Mouse (Mus musculus) neural tube, embryonic 13.5 days (tissue): ENCODE results near the gene Eid1. TPM values are rescaled to one million over a fixed set of nuclear protein-coding genes. Genes with fewer than 3 reads are reported as not detected.

ENCODE experiments used
- ATAC-seq: fragments of 200-750 bp; cut with Nextera tagmentation; 2 replicates; pipeline ENCODE4 v1.8.0; 2017; ENCODE audit warnings: low read depth, mild to moderate bottlenecking, moderate TSS enrichment, moderate library complexity
- H3K27ac ChIP-seq: fragments of 300-500 bp; sonication (generic); replicated peaks from 2 replicates; pipeline ENCODE4 v1.5.1; 2015; ENCODE audit warnings: moderate library complexity, mild to moderate bottlenecking, inconsistent platforms
- H3K27me3 ChIP-seq: fragments of 300-500 bp; sonication (generic); 2 replicates; pipeline ENCODE4 v1.6.1; 2015; ENCODE audit warnings: mild to moderate bottlenecking, inconsistent platforms
- H3K36me3 ChIP-seq: fragments of 300-500 bp; sonication (generic); 2 replicates; pipeline ENCODE4 v1.6.1; 2015; ENCODE audit warnings: mild to moderate bottlenecking, inconsistent platforms
- H3K4me1 ChIP-seq: fragments of 300-500 bp; sonication (generic); replicated peaks from 2 replicates; pipeline ENCODE4 v1.6.1; 2015; ENCODE audit warnings: inconsistent platforms
- H3K4me2 ChIP-seq: fragments of 300-500 bp; sonication (generic); 2 replicates; pipeline ENCODE4 v1.6.1; 2015; ENCODE audit warnings: inconsistent platforms, mild to moderate bottlenecking, moderate library complexity
- H3K4me3 ChIP-seq: fragments of 300-500 bp; sonication (generic); 2 replicates; pipeline ENCODE4 v1.5.1; 2015; ENCODE audit warnings: mild to moderate bottlenecking, inconsistent platforms
- H3K9ac ChIP-seq: fragments of 300-500 bp; sonication (generic); 2 replicates; pipeline ENCODE4 v1.6.1; 2015; ENCODE audit warnings: moderate library complexity, mild to moderate bottlenecking, inconsistent platforms
- H3K9me3 ChIP-seq: fragments of 300-500 bp; sonication (generic); 2 replicates; pipeline ENCODE4 v1.6.1; 2016; ENCODE audit warnings: inconsistent platforms
- WGBS: fragments of 180-500 bp; shearing (Covaris S2); methylation state at CpG from one replicate; pipeline ENCODE4 v1.1.7; 2015; 5-methylcytosine and 5-hydroxymethylcytosine counted together
- polyA plus RNA-seq: library from polyadenylated mRNA; unstranded; fragments of >200 nt; fragmentation: Nextera tagmentation; extraction: Ambion mirVana; gene quantifications from 2 replicates; pipeline ENCODE4 v1.2.1, GENCODE M21; 2015

Eid1 gene
- polyA plus RNA-seq, 1 experiment from 2014 or later = 411 TPM

DNA sequence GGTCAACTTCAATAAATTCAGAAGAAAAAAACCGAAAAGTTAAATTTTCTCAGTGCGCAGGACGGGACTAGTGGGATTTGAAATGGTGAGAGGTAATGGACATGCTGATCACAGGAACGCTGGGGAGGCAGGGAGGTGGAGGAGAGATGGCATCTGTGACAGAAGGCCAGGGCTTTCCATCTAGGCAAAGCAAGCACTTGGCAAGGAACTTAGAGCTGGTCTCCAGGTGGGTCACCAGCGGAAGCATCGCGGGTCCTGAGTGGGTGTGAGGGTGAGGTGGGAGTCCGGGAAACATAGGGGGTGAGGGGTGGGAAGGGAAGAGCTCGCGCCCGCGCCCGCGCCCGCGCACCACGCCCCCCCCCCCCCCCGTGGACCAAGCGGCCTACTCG is 333 bp upstream of the Eid1 start:
- peaks cover 14% of the 10 kb centered on the region for H3K4me1 ChIP-seq
- peak overlapping the region; percentile 65 for H3K4me3 ChIP-seq
- WGBS = 14% methylated on average over 18 of the region's 20 CpGs
- peak overlapping the region; percentile 98 for H3K27ac ChIP-seq
- no peak for ATAC-seq
- no peaks in the 10 kb centered on the region for H3K27me3 ChIP-seq
- H3K36me3 ChIP-seq = no peaks in the 10 kb centered on the region
- H3K9ac ChIP-seq = peak overlapping the region; percentile 87
- peak overlapping the region; percentile 69 for H3K4me2 ChIP-seq
- H3K9me3 ChIP-seq = no peaks in the 10 kb centered on the region

DNA sequence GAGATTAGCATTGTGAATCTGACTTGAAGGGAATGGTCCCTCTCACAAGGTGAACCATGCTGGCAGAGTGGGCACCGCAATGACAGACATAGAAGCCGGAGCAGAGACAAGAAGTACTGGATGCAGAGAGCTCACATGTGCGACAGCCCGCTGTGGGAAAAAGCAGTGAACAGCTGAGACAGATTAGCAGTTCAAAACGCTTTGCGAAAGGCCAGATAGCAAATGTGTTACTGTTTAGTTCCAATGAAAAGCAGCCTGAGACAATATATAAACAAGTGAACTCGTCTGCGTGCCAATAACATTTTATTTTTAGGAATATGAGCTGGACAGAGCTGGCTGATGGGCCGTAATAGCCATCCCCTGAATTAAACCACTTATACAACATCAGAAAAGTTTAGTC is 8.9 kb downstream of the Eid1 start:
- H3K4me1 ChIP-seq = peaks cover 8% of the 10 kb centered on the region; the same call in 1 of the 2 replicates
- no peaks in the 10 kb centered on the region for H3K9me3 ChIP-seq
- no peaks in the 10 kb centered on the region for H3K27me3 ChIP-seq
- H3K9ac ChIP-seq = no peak overlapping the region
- no peak overlapping the region for H3K4me3 ChIP-seq
- no peaks in the 10 kb centered on the region for H3K36me3 ChIP-seq
- no peak overlapping the region for H3K4me2 ChIP-seq
- 87% methylated on average over 9 of the region's 9 CpGs for WGBS
- ATAC-seq = no peak
- no peak overlapping the region for H3K27ac ChIP-seq

GRCm38 (mm10) chr2:125683895-125684294 is 11.0 kb downstream of the Eid1 start:
- no peak for ATAC-seq
- no peak overlapping the region for H3K4me2 ChIP-seq
- 87% methylated on average over 7 of the region's 7 CpGs for WGBS
- no peak overlapping the region for H3K9ac ChIP-seq
- H3K27me3 ChIP-seq = no peaks in the 10 kb centered on the region
- no peak overlapping the region for H3K4me3 ChIP-seq
- no peaks in the 10 kb centered on the region for H3K9me3 ChIP-seq
- no peak overlapping the region for H3K27ac ChIP-seq
- H3K36me3 ChIP-seq = no peaks in the 10 kb centered on the region
- H3K4me1 ChIP-seq = peaks cover 8% of the 10 kb centered on the region; the same call in 1 of the 2 replicates

GRCm38 (mm10) chr2:125684559-125685440 is 11.9 kb downstream of the Eid1 start:
- peaks cover 8% of the 10 kb centered on the region; the same call in 1 of the 2 replicates for H3K4me1 ChIP-seq
- H3K27me3 ChIP-seq = no peaks in the 10 kb centered on the region
- no peaks in the 10 kb centered on the region for H3K9me3 ChIP-seq
- H3K4me2 ChIP-seq = no peak overlapping the region
- no peak overlapping the region for H3K9ac ChIP-seq
- H3K27ac ChIP-seq = peak overlapping the region; percentile 66
- ATAC-seq = 0 out of 2 replicates have a peak, but pooled peaks have one; percentile 65
- H3K36me3 ChIP-seq = no peaks in the 10 kb centered on the region
- H3K4me3 ChIP-seq = no peak overlapping the region
- WGBS = 60% methylated on average over 10 of the region's 10 CpGs

DNA sequence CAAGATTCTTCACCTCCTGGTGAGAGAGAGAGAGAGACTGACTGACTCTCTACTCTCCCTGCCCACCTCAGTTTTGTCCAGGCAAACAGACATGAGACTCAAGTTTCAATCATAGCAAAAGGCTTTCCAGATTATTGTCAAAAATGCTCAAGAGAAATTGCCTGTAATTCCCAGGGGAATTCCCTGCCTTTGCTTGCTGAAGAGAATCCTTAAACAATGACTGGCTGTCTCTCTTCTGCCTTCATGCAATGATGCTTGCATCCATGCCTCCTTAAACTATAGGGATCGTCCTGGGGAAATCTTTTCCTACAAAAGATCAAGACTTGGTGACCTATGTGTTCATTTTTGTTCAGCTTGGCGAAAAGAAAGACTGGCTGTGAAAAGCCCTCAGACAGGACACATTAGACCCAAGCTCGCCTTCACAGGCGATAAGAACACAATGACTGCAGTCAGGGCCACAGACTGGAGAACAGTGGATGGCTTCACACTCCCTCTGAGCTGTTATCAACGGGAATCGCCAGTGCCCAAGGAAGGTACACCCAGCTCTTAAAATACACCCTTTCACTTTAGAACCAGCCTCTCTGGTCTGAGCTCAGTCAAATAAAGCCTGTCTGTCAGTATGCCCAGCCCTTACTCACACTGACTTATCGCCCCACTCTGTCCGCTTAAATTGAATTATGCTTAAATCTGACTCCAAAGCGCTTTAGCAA is 12.7 kb downstream of the Eid1 start:
- peak overlapping the region; percentile 66 for H3K27ac ChIP-seq
- H3K9me3 ChIP-seq = no peaks in the 10 kb centered on the region
- H3K36me3 ChIP-seq = no peaks in the 10 kb centered on the region
- no peak overlapping the region for H3K4me2 ChIP-seq
- ATAC-seq = no peak
- WGBS = 58% methylated on average over 9 of the region's 9 CpGs
- H3K9ac ChIP-seq = no peak overlapping the region
- H3K4me1 ChIP-seq = peaks cover 8% of the 10 kb centered on the region; the same call in 1 of the 2 replicates
- H3K27me3 ChIP-seq = no peaks in the 10 kb centered on the region
- no peak overlapping the region for H3K4me3 ChIP-seq

DNA sequence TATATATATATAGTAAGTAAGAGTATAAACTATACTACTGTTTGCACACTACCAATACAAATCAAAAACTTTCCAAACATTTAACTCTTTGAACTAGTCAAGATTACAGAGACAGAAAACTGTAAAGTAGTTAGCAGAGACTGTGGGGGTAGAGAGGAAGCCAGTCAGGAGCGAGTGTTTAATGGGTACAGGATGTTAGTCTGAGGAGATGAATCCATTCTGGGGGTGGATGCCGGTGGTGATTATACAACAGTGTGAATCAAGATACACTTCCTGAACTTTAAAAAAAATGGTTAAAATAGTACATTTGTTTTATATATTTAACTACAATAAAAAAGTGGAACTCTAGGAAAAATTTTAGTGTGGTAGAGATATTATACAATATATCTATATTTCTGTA is 19.1 kb downstream of the Eid1 start:
- H3K4me1 ChIP-seq = peaks cover 6% of the 10 kb centered on the region
- no peak overlapping the region for H3K27ac ChIP-seq
- H3K36me3 ChIP-seq = no peaks in the 10 kb centered on the region
- H3K27me3 ChIP-seq = no peaks in the 10 kb centered on the region
- WGBS = 84% methylated on average over 2 of the region's 2 CpGs
- no peak overlapping the region for H3K4me3 ChIP-seq
- no peaks in the 10 kb centered on the region for H3K9me3 ChIP-seq
- H3K4me2 ChIP-seq = no peak overlapping the region
- no peak for ATAC-seq
- no peak overlapping the region for H3K9ac ChIP-seq

DNA sequence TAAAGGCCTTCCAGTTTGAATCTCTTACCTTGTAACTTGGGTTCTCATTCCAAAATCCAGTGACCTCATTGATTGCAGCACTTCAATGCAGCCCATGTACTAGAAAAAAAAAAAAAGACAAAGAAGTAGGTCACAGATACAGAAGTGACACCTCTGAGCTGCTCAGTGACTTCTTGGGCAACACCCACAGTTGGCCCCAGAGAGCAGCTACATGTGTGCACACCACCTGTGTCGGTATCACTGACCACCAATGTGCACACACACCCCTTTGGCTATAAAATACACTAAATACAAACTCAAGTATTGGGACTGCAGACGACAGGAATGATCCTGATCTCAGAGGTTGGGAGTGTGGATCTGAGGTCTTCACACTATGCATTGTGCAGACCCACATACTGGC is 21.9 kb downstream of the Eid1 start:
- WGBS = 83% methylated on average over 2 of the region's 2 CpGs
- no peak overlapping the region for H3K4me3 ChIP-seq
- no peak overlapping the region for H3K4me2 ChIP-seq
- no peaks in the 10 kb centered on the region for H3K9me3 ChIP-seq
- no peak overlapping the region for H3K27ac ChIP-seq
- no peaks in the 10 kb centered on the region for H3K36me3 ChIP-seq
- no peak for ATAC-seq
- no peaks in the 10 kb centered on the region for H3K27me3 ChIP-seq
- no peak overlapping the region for H3K9ac ChIP-seq
- peaks cover 6% of the 10 kb centered on the region for H3K4me1 ChIP-seq

DNA sequence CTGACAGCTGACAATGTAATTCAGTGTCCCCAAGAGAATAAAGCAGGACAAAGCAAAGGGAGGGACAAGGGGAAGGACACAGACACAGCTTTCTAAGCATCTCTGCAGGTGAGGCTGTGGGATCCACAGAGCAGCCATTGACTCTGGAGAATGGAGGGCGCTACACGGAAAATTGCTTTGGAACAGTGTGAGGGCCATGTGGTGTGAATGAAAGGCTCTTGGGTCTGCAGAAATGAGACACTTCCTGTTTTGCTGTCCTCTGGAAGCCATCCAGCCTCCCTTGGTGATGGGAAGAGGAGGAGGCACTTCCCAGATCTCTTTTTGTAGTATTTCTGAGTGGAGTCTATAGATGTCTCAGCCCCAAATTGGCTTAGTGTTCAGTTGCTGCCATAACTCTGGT is 23.3 kb downstream of the Eid1 start:
- Histone ChIP-seq H3K27me3 (no peaks in the 10 kb centered on the region), H3K9ac (no peak overlapping the region), H3K4me1 (peaks cover 7% of the 10 kb centered on the region), H3K4me2 (no peak overlapping the region), H3K36me3 (no peaks in the 10 kb centered on the region), H3K27ac (no peak overlapping the region), H3K4me3 (no peak overlapping the region), H3K9me3 (no peaks in the 10 kb centered on the region)
- no peak for ATAC-seq
- 30% methylated on average over 2 of the region's 2 CpGs for WGBS

DNA sequence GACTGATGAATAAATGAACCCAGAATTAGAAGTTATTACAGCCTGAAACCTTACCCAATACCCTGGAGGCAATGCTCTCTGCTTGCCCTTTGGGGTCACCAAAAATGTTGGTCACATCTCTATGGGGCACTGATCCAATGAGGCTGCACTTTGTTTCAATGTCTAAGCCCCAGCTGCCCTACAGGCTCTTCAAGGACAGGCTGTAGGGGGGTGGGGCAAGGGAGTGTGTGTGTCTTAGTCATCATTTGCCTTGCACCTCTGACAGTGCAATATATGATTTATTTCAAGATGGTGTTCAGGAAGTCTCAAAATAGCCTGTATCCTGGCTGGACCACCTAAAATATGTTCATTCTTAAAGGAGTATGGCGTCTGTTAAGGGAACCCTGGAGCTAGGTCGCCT is 28.7 kb downstream of the Eid1 start:
- H3K4me3 ChIP-seq = no peak overlapping the region
- H3K9ac ChIP-seq = no peak overlapping the region
- H3K36me3 ChIP-seq = no peaks in the 10 kb centered on the region
- peaks cover 27% of the 10 kb centered on the region for H3K4me1 ChIP-seq
- no peaks in the 10 kb centered on the region for H3K27me3 ChIP-seq
- 90% methylated on average over 2 of the region's 2 CpGs for WGBS
- no peak overlapping the region for H3K27ac ChIP-seq
- no peaks in the 10 kb centered on the region for H3K9me3 ChIP-seq
- no peak for ATAC-seq
- H3K4me2 ChIP-seq = no peak overlapping the region

DNA sequence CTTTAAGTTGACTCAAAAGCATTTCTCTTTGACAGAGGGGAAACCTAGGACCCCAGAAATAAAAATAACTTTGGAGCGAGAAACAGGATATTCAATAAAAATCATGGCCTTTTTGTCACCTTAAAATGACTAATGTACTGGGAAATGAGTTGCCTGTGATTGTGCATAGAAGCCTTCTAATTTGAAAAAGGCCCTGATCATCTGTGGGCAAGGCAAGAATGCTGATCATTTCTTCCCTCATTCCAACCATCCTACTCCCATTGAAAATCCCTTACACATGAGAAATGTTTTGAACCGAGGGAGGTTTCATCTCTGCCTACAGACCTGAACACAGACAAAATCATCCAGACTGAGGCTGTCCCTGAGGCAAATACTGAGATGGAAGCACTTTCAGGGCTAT is 30.0 kb downstream of the Eid1 start:
- Histone ChIP-seq H3K36me3 (no peaks in the 10 kb centered on the region), H3K4me1 (peaks cover 28% of the 10 kb centered on the region), H3K27ac (no peak overlapping the region), H3K9ac (no peak overlapping the region), H3K4me3 (no peak overlapping the region), H3K27me3 (no peaks in the 10 kb centered on the region), H3K9me3 (no peaks in the 10 kb centered on the region), H3K4me2 (no peak overlapping the region)
- WGBS = 83% methylated on average over 2 of the region's 2 CpGs
- ATAC-seq = no peak

DNA sequence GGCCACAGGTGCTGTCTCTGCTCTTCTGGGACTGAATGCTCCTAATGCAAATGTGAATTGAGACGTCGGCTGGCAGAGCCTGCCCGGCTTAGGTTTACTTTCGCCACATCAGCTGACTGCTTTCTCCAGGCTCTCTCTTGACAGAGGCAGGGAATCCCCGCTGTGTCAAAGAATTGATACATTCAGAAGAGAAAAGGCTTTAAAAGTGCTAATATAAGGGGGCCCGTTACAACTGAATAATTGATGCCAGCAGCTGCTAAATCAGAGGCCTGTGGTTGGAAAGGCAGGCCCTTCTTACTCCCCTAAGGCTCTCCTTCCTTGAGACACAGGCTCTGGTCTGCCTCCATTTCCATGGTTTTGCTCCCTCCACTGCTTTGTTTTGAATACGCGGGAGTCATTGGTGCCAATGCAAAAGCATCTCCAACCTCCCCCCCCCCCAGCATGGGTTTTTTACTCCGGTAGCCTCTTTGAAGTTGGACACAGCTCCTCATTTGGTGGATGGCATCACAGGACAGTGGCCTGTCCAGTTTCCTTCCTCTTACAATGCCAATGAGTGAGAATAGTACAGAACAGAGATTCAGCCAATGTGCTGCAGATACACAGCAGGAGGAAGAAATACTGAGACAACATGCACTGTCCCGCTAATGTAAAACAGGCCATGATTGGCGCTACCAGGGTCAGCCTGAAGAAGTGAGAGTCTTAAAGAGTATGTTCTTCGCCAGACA is 32.2 kb downstream of the Eid1 start:
- H3K9ac ChIP-seq = no peak overlapping the region
- H3K9me3 ChIP-seq = no peaks in the 10 kb centered on the region
- H3K36me3 ChIP-seq = no peaks in the 10 kb centered on the region
- no peak overlapping the region for H3K4me3 ChIP-seq
- 33% methylated on average over 12 of the region's 12 CpGs for WGBS
- peak overlapping the region; percentile 73 for H3K27ac ChIP-seq
- peak; percentile 67 for ATAC-seq
- peaks cover 28% of the 10 kb centered on the region for H3K4me1 ChIP-seq
- H3K4me2 ChIP-seq = no peak overlapping the region; the same call in 1 of the 2 replicates
- no peaks in the 10 kb centered on the region for H3K27me3 ChIP-seq

- H3K9me3 ChIP-seq = no peaks in the 10 kb centered on the region
- H3K4me1 ChIP-seq = peaks cover 24% of the 10 kb centered on the region
- no peak overlapping the region for H3K9ac ChIP-seq
- no peaks in the 10 kb centered on the region for H3K27me3 ChIP-seq
- no peaks in the 10 kb centered on the region for H3K36me3 ChIP-seq
- H3K27ac ChIP-seq = no peak overlapping the region
- H3K4me2 ChIP-seq = no peak overlapping the region
- 0 out of 2 replicates have a peak, but pooled peaks have one; percentile 13 for ATAC-seq
- 62% methylated on average over 5 of the region's 5 CpGs for WGBS
- no peak overlapping the region for H3K4me3 ChIP-seq
Observed at GRCm38 (mm10) chr2:125706510-125706921, 33.6 kb downstream of the Eid1 start.
